Mouse (Mus musculus) kidney, embryonic 16.5 days (tissue): ENCODE results near the gene Chrne. TPM values are rescaled to one million over a fixed set of nuclear protein-coding genes. Genes with fewer than 3 reads are reported as not detected.

Experiments
- ATAC-seq: fragments of 200-750 bp; cut with Nextera tagmentation; 2 replicates; pipeline ENCODE4 v1.8.0; 2017; ENCODE audit warnings: moderate TSS enrichment; ENCODE audit not compliant: low FRiP score, low TSS enrichment
- H3K27ac ChIP-seq: fragments of 300-500 bp; sonication (generic); 2 replicates; pipeline ENCODE4 v1.5.1; 2014; ENCODE audit warnings: low read length
- H3K27me3 ChIP-seq: fragments of 300-500 bp; sonication (generic); 2 replicates; pipeline ENCODE4 v1.6.1; 2014; ENCODE audit warnings: low read length, control low read depth, mixed read lengths; ENCODE audit not compliant: insufficient read depth
- H3K36me3 ChIP-seq: fragments of 300-500 bp; sonication (generic); 2 replicates; pipeline ENCODE4 v1.6.1; 2014; ENCODE audit warnings: low read length, control low read depth, mixed read lengths; ENCODE audit not compliant: insufficient read depth
- H3K4me1 ChIP-seq: fragments of 300-500 bp; sonication (generic); 2 replicates; pipeline ENCODE4 v1.6.1; 2014; ENCODE audit warnings: low read length, control low read depth, mixed read lengths; ENCODE audit not compliant: insufficient read depth
- H3K4me2 ChIP-seq: fragments of 300-500 bp; sonication (generic); replicated peaks from 2 replicates; pipeline ENCODE4 v1.6.1; 2014; ENCODE audit warnings: low read depth, low read length
- H3K4me3 ChIP-seq: fragments of 300-500 bp; sonication (generic); 2 replicates; pipeline ENCODE4 v1.5.1; 2014; ENCODE audit warnings: mild to moderate bottlenecking, low read length
- H3K9ac ChIP-seq: fragments of 300-500 bp; sonication (generic); replicated peaks from 2 replicates; pipeline ENCODE4 v1.6.1; 2014; ENCODE audit warnings: low read length
- H3K9me3 ChIP-seq: fragments of 300-500 bp; sonication (generic); 2 replicates; pipeline ENCODE4 v1.6.1; 2016; ENCODE audit warnings: low read length, control low read depth
- WGBS: fragments of 180-500 bp; shearing (Covaris S2); extraction: QIAGEN DNeasy Blood & Tissue Kit; methylation state at CpG from one replicate; pipeline ENCODE4 v1.1.7; 2014; 5-methylcytosine and 5-hydroxymethylcytosine counted together
- polyA plus RNA-seq: library from polyadenylated mRNA; unstranded; fragments of >200 nt; fragmentation: Nextera tagmentation; extraction: Ambion mirVana; gene quantifications from 2 replicates; pipeline ENCODE4 v1.2.1, GENCODE M21; 2015

Gene Chrne
- polyA plus RNA-seq, 1 experiment from 2014 or later = 0.19 TPM

- Histone ChIP-seq H3K4me2 (peak overlapping the region; percentile 92), H3K9me3 (no peaks in the 10 kb centered on the region), H3K9ac (peak overlapping the region; percentile 97), H3K27me3 (no peaks in the 10 kb centered on the region), H3K36me3 (peaks cover 44% of the 10 kb centered on the region), H3K4me3 (peak overlapping the region; percentile 68), H3K27ac (peak overlapping the region; percentile 96), H3K4me1 (peaks cover 44% of the 10 kb centered on the region)
- ATAC-seq = no peak; the same call in 1 of the 2 replicates
- WGBS = 19% methylated on average over 3 of the region's 3 CpGs
Observed at GRCm38 (mm10) chr11:70646259-70646555, 27.2 kb upstream of the Chrne start.

GRCm38 (mm10) chr11:70645461-70646258, 26.6 kb upstream of the Chrne start:
- Histone ChIP-seq H3K27me3 (no peaks in the 10 kb centered on the region), H3K4me1 (peaks cover 39% of the 10 kb centered on the region), H3K27ac (peak overlapping the region; percentile 96), H3K36me3 (peaks cover 38% of the 10 kb centered on the region), H3K4me3 (peak overlapping the region; percentile 68), H3K9ac (peak overlapping the region; percentile 97), H3K9me3 (no peaks in the 10 kb centered on the region), H3K4me2 (peak overlapping the region; percentile 92)
- WGBS = 86% methylated on average over 12 of the region's 12 CpGs
- no peak for ATAC-seq

- Histone ChIP-seq H3K4me1 (peaks cover 32% of the 10 kb centered on the region), H3K9ac (peak overlapping the region; percentile 16; the same call in 1 of the 2 replicates), H3K27ac (no peak overlapping the region), H3K27me3 (no peaks in the 10 kb centered on the region), H3K36me3 (peaks cover 30% of the 10 kb centered on the region), H3K4me2 (0 out of 2 replicates have a peak overlapping the region, but pooled peaks have one; percentile 92), H3K4me3 (no peak overlapping the region), H3K9me3 (no peaks in the 10 kb centered on the region)
- WGBS = 97% methylated on average over 8 of the region's 8 CpGs
- no peak for ATAC-seq
Observed at GRCm38 (mm10) chr11:70644564-70645103, 25.6 kb upstream of the Chrne start.

- no peak for ATAC-seq
- no peak overlapping the region for H3K4me3 ChIP-seq
- H3K36me3 ChIP-seq = peaks cover 21% of the 10 kb centered on the region
- WGBS = 92% methylated on average over 6 of the region's 6 CpGs
- H3K9me3 ChIP-seq = no peaks in the 10 kb centered on the region
- H3K9ac ChIP-seq = no peak overlapping the region
- H3K4me2 ChIP-seq = no peak overlapping the region
- no peak overlapping the region for H3K27ac ChIP-seq
- H3K4me1 ChIP-seq = peaks cover 16% of the 10 kb centered on the region
- H3K27me3 ChIP-seq = no peaks in the 10 kb centered on the region
Observed at GRCm38 (mm10) chr11:70643051-70643450, 24.0 kb upstream of the Chrne start.

- no peak overlapping the region for H3K4me2 ChIP-seq
Observed at GRCm38 (mm10) chr11:70641241-70641640, 22.2 kb upstream of the Chrne start.

GRCm38 (mm10) chr11:70639976-70640375, 21.0 kb upstream of the Chrne start:
- no peak for ATAC-seq
- no peak overlapping the region for H3K27ac ChIP-seq
- no peaks in the 10 kb centered on the region for H3K27me3 ChIP-seq
- H3K9ac ChIP-seq = no peak overlapping the region
- no peaks in the 10 kb centered on the region for H3K9me3 ChIP-seq
- 84% methylated on average over 8 of the region's 8 CpGs for WGBS
- H3K4me2 ChIP-seq = no peak overlapping the region
- H3K4me3 ChIP-seq = no peak overlapping the region
- H3K4me1 ChIP-seq = no peaks in the 10 kb centered on the region
- peaks cover 16% of the 10 kb centered on the region for H3K36me3 ChIP-seq

More at GRCm38 (mm10) chr11:70641241-70641640, 22.2 kb upstream of the Chrne start:
- no peak overlapping the region for H3K9ac ChIP-seq
- no peaks in the 10 kb centered on the region for H3K27me3 ChIP-seq
- peaks cover 21% of the 10 kb centered on the region for H3K36me3 ChIP-seq
- H3K4me1 ChIP-seq = peaks cover 12% of the 10 kb centered on the region
- no peak for ATAC-seq
- 81% methylated on average over 7 of the region's 7 CpGs for WGBS
- no peak overlapping the region for H3K4me3 ChIP-seq
- H3K9me3 ChIP-seq = no peaks in the 10 kb centered on the region
- no peak overlapping the region for H3K27ac ChIP-seq

GRCm38 (mm10) chr11:70638714-70639278, 19.8 kb upstream of the Chrne start, which contains the start of gene Gp1ba:
Gp1ba (plus strand) TSS chr11:70639122.
- ATAC-seq = no peak
- Histone ChIP-seq H3K27me3 (no peaks in the 10 kb centered on the region), H3K4me1 (no peaks in the 10 kb centered on the region), H3K9ac (no peak within 1 kb of the TSS), H3K36me3 (0 out of 2 replicates have a peak, but pooled peaks cover 8% of the 10 kb centered on the region), H3K27ac (no peak within 1 kb of the TSS), H3K4me2 (no peak within 1 kb of the TSS), H3K4me3 (no peak within 1 kb of the TSS), H3K9me3 (no peaks in the 10 kb centered on the region)
- WGBS = 39% methylated on average over 5 of the region's 5 CpGs

- WGBS = 85% methylated on average over 1 of the region's 1 CpGs
- no peak overlapping the region for H3K9ac ChIP-seq
Observed at GRCm38 (mm10) chr11:70638293-70638692, 19.3 kb upstream of the Chrne start.

GRCm38 (mm10) chr11:70637764-70638163, 18.7 kb upstream of the Chrne start:
- Histone ChIP-seq H3K4me3 (no peak overlapping the region), H3K27ac (no peak overlapping the region), H3K9ac (no peak overlapping the region), H3K9me3 (no peaks in the 10 kb centered on the region), H3K27me3 (no peaks in the 10 kb centered on the region), H3K4me1 (no peaks in the 10 kb centered on the region), H3K36me3 (no peaks in the 10 kb centered on the region), H3K4me2 (no peak overlapping the region)
- ATAC-seq = no peak
- 90% methylated on average over 1 of the region's 1 CpGs for WGBS

More at GRCm38 (mm10) chr11:70638293-70638692, 19.3 kb upstream of the Chrne start:
- ATAC-seq = no peak
- Histone ChIP-seq H3K27me3 (no peaks in the 10 kb centered on the region), H3K4me2 (no peak overlapping the region), H3K9me3 (no peaks in the 10 kb centered on the region), H3K4me3 (no peak overlapping the region), H3K4me1 (no peaks in the 10 kb centered on the region), H3K36me3 (0 out of 2 replicates have a peak, but pooled peaks cover 3% of the 10 kb centered on the region), H3K27ac (no peak overlapping the region)

GRCm38 (mm10) chr11:70635601-70636000, 16.6 kb upstream of the Chrne start:
- ATAC-seq = no peak
- Histone ChIP-seq H3K9ac (no peak overlapping the region), H3K4me1 (no peaks in the 10 kb centered on the region), H3K9me3 (no peaks in the 10 kb centered on the region), H3K27ac (no peak overlapping the region), H3K4me3 (no peak overlapping the region), H3K27me3 (no peaks in the 10 kb centered on the region), H3K36me3 (no peaks in the 10 kb centered on the region), H3K4me2 (no peak overlapping the region)
- 76% methylated on average over 4 of the region's 4 CpGs for WGBS
